Mouse (Mus musculus): ENCODE data around the gene Sult2a4.
"Not testable (repeated sequence)": the region's sequence is repeated elsewhere in the genome, so short reads cannot be mapped to it uniquely, and the experiment has no call there.

The Sult2a4 gene

GRCm38 (mm10) chr7:13989507-13989906, at the start of gene Sult2a4:
Sult2a4 (minus strand) TSS chr7:13989607.
- DNase-seq (ENCODE audit: low spot score): not testable (repeated sequence)

GRCm38 (mm10) chr7:14030831-14031230, 41.4 kb upstream of the Sult2a4 start:
- DNase-seq (ENCODE audit: low spot score): not testable (repeated sequence)

GRCm38 (mm10) chr7:14013083-14013482, 23.7 kb upstream of the Sult2a4 start:
- no peak for DNase-seq (ENCODE audit: low spot score)

GRCm38 (mm10) chr7:14010686-14011085, 21.3 kb upstream of the Sult2a4 start:
- DNase-seq (ENCODE audit: low spot score): not testable (repeated sequence)

Data from ovary, postnatal 10 days (tissue).